Mouse (Mus musculus): ENCODE data around the gene Kdm5a. TPM values are rescaled to one million over a fixed set of nuclear protein-coding genes. Genes with fewer than 3 reads are reported as not detected.

Kdm5a gene
- polyA plus RNA-seq, 1 experiment from 2014 or later, result 44.8 TPM

- Histone ChIP-seq H3K9me3 (ENCODE audit: low read length) (no peaks in the 10 kb centered on the region), H3K36me3 (ENCODE audit: insufficient read depth, low read length) (no peaks in the 10 kb centered on the region), H3K4me1 (ENCODE audit: insufficient read depth, low read length) (no peaks in the 10 kb centered on the region), H3K27me3 (ENCODE audit: insufficient read depth, low read length) (peaks cover 9% of the 10 kb centered on the region), H3K27ac (ENCODE audit: low read length) (no peak overlapping the region), H3K4me3 (ENCODE audit: low read length) (no peak overlapping the region), H3K4me2 (replicated peaks; ENCODE audit: low read depth, low read length) (no peak overlapping the region), H3K9ac (replicated peaks; ENCODE audit: low read length) (no peak overlapping the region)
- no peak for ATAC-seq (ENCODE audit: low FRiP score, low TSS enrichment)
- 68% methylated on average over 7 of the region's 7 CpGs for WGBS
Measured at GRCm38 (mm10) chr6:120457074-120457473, 93.2 kb downstream of the Kdm5a start.

GRCm38 (mm10) chr6:120457751-120458150, 93.8 kb downstream of the Kdm5a start:
- Histone ChIP-seq H3K4me2 (replicated peaks; ENCODE audit: low read depth, low read length) (no peak overlapping the region), H3K9ac (replicated peaks; ENCODE audit: low read length) (no peak overlapping the region), H3K36me3 (ENCODE audit: insufficient read depth, low read length) (no peaks in the 10 kb centered on the region), H3K4me1 (ENCODE audit: insufficient read depth, low read length) (no peaks in the 10 kb centered on the region), H3K9me3 (ENCODE audit: low read length) (no peaks in the 10 kb centered on the region), H3K27ac (ENCODE audit: low read length) (no peak overlapping the region), H3K27me3 (ENCODE audit: insufficient read depth, low read length) (peaks cover 11% of the 10 kb centered on the region), H3K4me3 (ENCODE audit: low read length) (no peak overlapping the region)
- ATAC-seq (ENCODE audit: low FRiP score, low TSS enrichment), result no peak
- WGBS, result 92% methylated on average over 5 of the region's 5 CpGs

DNA sequence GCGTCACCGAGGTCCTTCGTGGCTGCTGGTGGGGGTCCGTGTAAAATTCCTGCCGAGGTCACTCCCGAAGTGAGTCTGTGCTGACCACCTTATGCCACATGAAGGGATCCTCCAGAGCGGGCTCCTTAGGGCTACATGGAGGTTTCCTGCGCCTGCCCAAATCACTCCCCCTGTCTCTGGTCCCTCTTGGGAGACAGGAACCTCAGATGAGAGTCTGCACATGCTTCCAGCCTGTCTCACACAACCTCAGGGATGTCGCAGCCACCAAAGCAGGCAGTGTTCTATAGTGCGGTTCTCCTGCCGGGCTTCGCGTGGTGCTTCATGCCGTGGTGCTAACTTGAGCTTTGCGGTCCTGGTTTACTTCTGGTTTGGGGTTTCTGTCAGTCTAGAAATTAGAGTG, 97.3 kb downstream of the Kdm5a start:
- no peak for ATAC-seq (ENCODE audit: low FRiP score, low TSS enrichment)
- Histone ChIP-seq H3K27ac (ENCODE audit: low read length) (no peak overlapping the region), H3K9me3 (ENCODE audit: low read length) (no peaks in the 10 kb centered on the region), H3K36me3 (ENCODE audit: insufficient read depth, low read length) (no peaks in the 10 kb centered on the region), H3K4me2 (replicated peaks; ENCODE audit: low read depth, low read length) (no peak overlapping the region), H3K27me3 (ENCODE audit: insufficient read depth, low read length) (peaks cover 31% of the 10 kb centered on the region), H3K9ac (replicated peaks; ENCODE audit: low read length) (no peak overlapping the region), H3K4me1 (ENCODE audit: insufficient read depth, low read length) (peaks cover 10% of the 10 kb centered on the region), H3K4me3 (ENCODE audit: low read length) (no peak overlapping the region)
- WGBS, result 68% methylated on average over 15 of the region's 15 CpGs

DNA sequence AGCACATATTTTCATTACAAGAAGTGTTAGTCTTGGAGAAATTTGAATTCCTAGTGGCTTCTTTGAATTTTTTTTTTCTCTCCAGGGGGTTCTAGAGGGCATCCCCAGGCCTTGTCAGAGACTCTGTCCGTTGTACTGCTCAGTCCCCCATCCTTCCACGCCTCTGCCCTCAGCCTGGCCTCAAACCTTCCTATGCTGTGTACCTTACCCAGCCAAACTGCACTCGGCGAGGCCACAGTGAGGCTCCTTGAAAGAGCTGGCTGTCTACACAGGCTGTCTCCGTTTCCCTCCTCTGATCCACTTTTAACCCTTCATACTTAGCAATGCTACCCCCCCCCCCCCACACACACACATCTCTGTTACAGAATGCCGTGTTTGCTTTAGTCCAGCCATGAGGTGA, 98.3 kb downstream of the Kdm5a start:
- H3K9me3 ChIP-seq (ENCODE audit: low read length), result no peaks in the 10 kb centered on the region
- H3K36me3 ChIP-seq (ENCODE audit: insufficient read depth, low read length), result no peaks in the 10 kb centered on the region
- ATAC-seq (ENCODE audit: low FRiP score, low TSS enrichment), result no peak
- no peak overlapping the region for H3K4me2 ChIP-seq (replicated peaks; ENCODE audit: low read depth, low read length)
- WGBS, result 50% methylated on average over 6 of the region's 6 CpGs
- no peak overlapping the region for H3K9ac ChIP-seq (replicated peaks; ENCODE audit: low read length)
- peaks cover 31% of the 10 kb centered on the region for H3K27me3 ChIP-seq (ENCODE audit: insufficient read depth, low read length)
- no peak overlapping the region for H3K27ac ChIP-seq (ENCODE audit: low read length)
- H3K4me3 ChIP-seq (ENCODE audit: low read length), result no peak overlapping the region
- peaks cover 10% of the 10 kb centered on the region for H3K4me1 ChIP-seq (ENCODE audit: insufficient read depth, low read length)

DNA sequence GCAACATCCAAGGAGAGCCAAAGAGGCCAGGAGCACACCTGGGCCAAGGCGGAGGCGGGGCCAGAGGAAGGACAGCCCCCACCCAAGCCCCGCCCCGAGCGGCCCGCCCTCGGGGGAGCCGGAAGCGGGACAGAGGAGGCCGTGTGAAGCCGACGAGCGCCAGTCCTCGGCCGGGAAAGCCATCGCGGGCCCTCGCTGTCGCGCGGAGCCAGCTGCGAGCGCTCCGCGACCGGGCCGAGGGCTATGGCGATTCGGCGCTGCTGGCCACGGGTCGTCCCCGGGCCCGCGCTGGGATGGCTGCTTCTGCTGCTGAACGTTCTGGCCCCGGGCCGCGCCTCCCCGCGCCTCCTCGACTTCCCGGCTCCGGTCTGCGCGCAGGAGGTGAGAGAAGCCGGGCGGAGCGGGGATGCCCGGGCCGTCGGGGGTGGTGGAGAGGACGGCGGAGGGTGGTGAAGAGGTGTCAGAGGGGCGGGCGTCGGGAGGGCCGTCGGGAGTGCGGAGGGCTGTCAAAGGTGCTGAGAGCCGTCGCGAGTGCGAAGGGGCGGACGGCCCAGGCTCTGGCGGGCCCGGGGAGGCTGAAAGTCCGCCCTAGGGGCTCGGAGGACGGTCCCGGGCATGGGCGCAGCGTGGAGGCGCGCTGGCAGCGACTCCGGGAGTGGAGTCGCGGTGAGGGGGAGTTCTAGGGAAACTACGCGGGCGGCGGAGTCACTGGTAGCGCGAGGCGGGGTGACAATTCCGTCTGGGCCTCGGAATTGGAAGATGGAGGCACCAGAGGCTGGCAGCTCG, 99.4 kb downstream of the Kdm5a start, which contains the start of gene Il17ra:
TSS of gene Il17ra (plus strand) at position 162 of the 786 bp plus-strand sequence.
- WGBS, result under 1% methylated on average over 78 of the region's 90 CpGs
- peak; percentile 87 for ATAC-seq (ENCODE audit: low FRiP score, low TSS enrichment)

DNA sequence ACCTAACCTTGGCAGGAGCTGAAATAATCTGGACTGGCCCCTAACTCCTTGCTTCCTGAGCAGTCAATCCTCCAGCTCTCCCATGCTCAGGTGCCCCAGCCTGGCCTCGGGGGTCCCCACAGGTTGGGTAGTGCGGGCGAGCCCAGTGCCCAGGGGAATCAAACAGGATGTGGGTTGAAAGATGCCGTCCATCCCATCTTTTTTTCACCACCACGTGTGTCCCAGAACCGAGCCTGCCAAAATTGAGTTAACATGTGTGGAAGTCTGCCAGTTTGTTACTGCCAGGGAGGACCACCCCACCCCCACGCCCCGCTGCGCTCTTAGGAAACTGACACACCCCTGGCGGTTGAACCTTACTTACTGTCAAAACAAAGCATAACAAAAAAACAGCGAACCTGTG, 100.0 kb downstream of the Kdm5a start:
- Histone ChIP-seq H3K4me3 (ENCODE audit: low read length) (peak overlapping the region; percentile 64), H3K9ac (replicated peaks; ENCODE audit: low read length) (peak overlapping the region; percentile 68), H3K27ac (ENCODE audit: low read length) (no peak overlapping the region), H3K27me3 (ENCODE audit: insufficient read depth, low read length) (peaks cover 31% of the 10 kb centered on the region), H3K4me1 (ENCODE audit: insufficient read depth, low read length) (peaks cover 10% of the 10 kb centered on the region), H3K36me3 (ENCODE audit: insufficient read depth, low read length) (no peaks in the 10 kb centered on the region), H3K9me3 (ENCODE audit: low read length) (no peaks in the 10 kb centered on the region), H3K4me2 (replicated peaks; ENCODE audit: low read depth, low read length) (peak overlapping the region; percentile 85)
- WGBS, result 2% methylated on average over 11 of the region's 11 CpGs
- ATAC-seq (ENCODE audit: low FRiP score, low TSS enrichment), result peak; percentile 46

More for the DNA sequence above, 99.4 kb downstream of the Kdm5a start, which contains the start of gene Il17ra:
- Histone ChIP-seq H3K9me3 (ENCODE audit: low read length) (no peaks in the 10 kb centered on the region), H3K36me3 (ENCODE audit: insufficient read depth, low read length) (no peaks in the 10 kb centered on the region), H3K9ac (replicated peaks; ENCODE audit: low read length) (peak within 1 kb of the TSS; percentile 68), H3K4me3 (ENCODE audit: low read length) (peak within 1 kb of the TSS; percentile 64), H3K27ac (ENCODE audit: low read length) (no peak within 1 kb of the TSS), H3K4me1 (ENCODE audit: insufficient read depth, low read length) (peaks cover 10% of the 10 kb centered on the region), H3K4me2 (replicated peaks; ENCODE audit: low read depth, low read length) (peak within 1 kb of the TSS; percentile 85), H3K27me3 (ENCODE audit: insufficient read depth, low read length) (peaks cover 31% of the 10 kb centered on the region)

DNA sequence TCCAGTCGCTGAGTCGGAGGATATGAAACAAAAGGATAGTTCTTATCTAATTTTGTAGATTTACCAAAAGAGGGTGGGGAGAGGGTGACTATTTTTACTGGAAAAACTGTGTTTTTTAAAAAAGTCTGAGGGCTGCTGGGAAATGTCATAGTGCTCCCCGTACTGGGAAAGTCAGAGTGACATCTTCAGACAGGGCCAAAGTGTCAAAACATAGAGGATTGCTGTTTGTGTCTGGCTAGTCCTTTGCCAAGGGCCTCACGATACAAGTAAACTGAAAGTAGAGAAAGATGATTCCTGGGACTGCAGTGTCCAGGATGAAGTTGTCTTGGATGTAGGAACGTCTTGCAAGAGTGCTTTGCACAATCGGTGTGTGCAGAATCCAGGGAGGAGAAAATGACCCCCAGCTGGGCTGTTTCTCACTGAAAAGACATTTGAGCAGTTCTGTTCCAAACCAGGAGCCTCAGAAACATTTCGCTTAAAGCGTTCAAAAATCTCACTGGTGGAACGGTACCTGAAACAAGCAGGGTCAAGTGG, 100.5 kb downstream of the Kdm5a start:
- Histone ChIP-seq H3K36me3 (ENCODE audit: insufficient read depth, low read length) (no peaks in the 10 kb centered on the region), H3K4me2 (replicated peaks; ENCODE audit: low read depth, low read length) (peak overlapping the region; percentile 85), H3K9me3 (ENCODE audit: low read length) (no peaks in the 10 kb centered on the region), H3K4me3 (ENCODE audit: low read length) (peak overlapping the region; percentile 64), H3K9ac (replicated peaks; ENCODE audit: low read length) (no peak overlapping the region), H3K4me1 (ENCODE audit: insufficient read depth, low read length) (peaks cover 11% of the 10 kb centered on the region), H3K27ac (ENCODE audit: low read length) (no peak overlapping the region), H3K27me3 (ENCODE audit: insufficient read depth, low read length) (peaks cover 31% of the 10 kb centered on the region)
- no peak for ATAC-seq (ENCODE audit: low FRiP score, low TSS enrichment)
- 46% methylated on average over 9 of the region's 9 CpGs for WGBS

- Histone ChIP-seq H3K27ac (ENCODE audit: low read length) (no peak overlapping the region), H3K9me3 (ENCODE audit: low read length) (no peaks in the 10 kb centered on the region), H3K36me3 (ENCODE audit: insufficient read depth, low read length) (no peaks in the 10 kb centered on the region), H3K4me3 (ENCODE audit: low read length) (no peak overlapping the region), H3K4me1 (ENCODE audit: insufficient read depth, low read length) (peaks cover 13% of the 10 kb centered on the region), H3K9ac (replicated peaks; ENCODE audit: low read length) (no peak overlapping the region), H3K27me3 (ENCODE audit: insufficient read depth, low read length) (peaks cover 31% of the 10 kb centered on the region), H3K4me2 (replicated peaks; ENCODE audit: low read depth, low read length) (no peak overlapping the region)
- WGBS, result 38% methylated on average over 4 of the region's 4 CpGs
- no peak for ATAC-seq (ENCODE audit: low FRiP score, low TSS enrichment)
Measured at GRCm38 (mm10) chr6:120465393-120465792, 101.5 kb downstream of the Kdm5a start.

- H3K9ac ChIP-seq (replicated peaks; ENCODE audit: low read length), result no peak overlapping the region
- no peaks in the 10 kb centered on the region for H3K9me3 ChIP-seq (ENCODE audit: low read length)
- no peak overlapping the region for H3K27ac ChIP-seq (ENCODE audit: low read length)
- 75% methylated on average over 10 of the region's 10 CpGs for WGBS
- no peak overlapping the region for H3K4me2 ChIP-seq (replicated peaks; ENCODE audit: low read depth, low read length)
- no peaks in the 10 kb centered on the region for H3K36me3 ChIP-seq (ENCODE audit: insufficient read depth, low read length)
- peaks cover 25% of the 10 kb centered on the region for H3K27me3 ChIP-seq (ENCODE audit: insufficient read depth, low read length)
- peaks cover 13% of the 10 kb centered on the region for H3K4me1 ChIP-seq (ENCODE audit: insufficient read depth, low read length)
- ATAC-seq (ENCODE audit: low FRiP score, low TSS enrichment), result 0 out of 2 replicates have a peak, but pooled peaks have one; percentile 19
- H3K4me3 ChIP-seq (ENCODE audit: low read length), result no peak overlapping the region
Measured at GRCm38 (mm10) chr6:120466609-120467329, 102.8 kb downstream of the Kdm5a start.
